Mouse (Mus musculus) CH12.LX (cell line): ENCODE measurements around the gene Dpf1.

Source experiments
- USF1 ChIP-seq: IDR thresholded peaks from 2 replicates; pipeline ENCODE4 v1.6.1; 2014; ENCODE audit warnings: low read depth, mild to moderate bottlenecking, inconsistent platforms, low read length, improper control_type of control experiment
- ZKSCAN1 ChIP-seq: IDR thresholded peaks from 2 replicates; pipeline ENCODE4 v1.6.1; 2012; ENCODE audit warnings: low read depth, inconsistent platforms, low read length, improper control_type of control experiment, borderline replicate concordance

GRCm38 (mm10) chr7:29265636-29266035 is 38.1 kb upstream of the Dpf1 start:
- TF ChIP-seq ZKSCAN1: no peak
- TF ChIP-seq USF1: no peak
